ENCODE assay signal across 8 mouse cellular contexts in the genomic region with DNA sequence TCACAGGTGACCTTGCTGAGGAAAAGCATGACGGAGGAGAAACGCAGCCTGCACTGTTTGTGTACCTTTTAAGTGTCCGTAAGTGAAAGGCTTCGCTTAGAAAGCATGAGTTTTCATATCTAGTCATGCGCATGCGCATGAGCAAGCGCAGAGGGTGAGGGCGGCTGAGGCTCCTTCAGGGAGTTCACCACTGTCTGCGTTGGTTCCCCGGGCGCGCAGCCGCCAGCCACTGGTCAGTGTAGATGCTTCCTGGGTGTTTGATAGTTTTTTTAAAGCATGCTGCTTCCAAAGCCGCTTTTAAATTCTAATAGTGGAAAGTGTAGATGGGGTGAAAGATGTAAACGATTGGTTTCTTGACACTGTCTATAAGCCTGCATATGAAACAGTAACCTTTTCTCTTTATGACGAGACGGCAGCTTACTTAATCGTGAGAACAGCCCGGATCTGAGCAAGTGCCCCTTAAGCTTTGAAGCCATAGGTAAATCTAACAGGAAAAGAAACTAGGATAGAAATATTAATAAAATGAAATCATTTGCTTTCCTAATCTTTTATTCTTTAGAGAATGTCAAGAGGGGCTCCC. TPM values are rescaled to one million over a fixed set of nuclear protein-coding genes. Genes with fewer than 3 reads are reported as not detected.
DNase-seq lines count a peak whose midpoint lies in the region; ATAC-seq lines count a peak whose summit lies in the region.

No protein-coding gene starts in this region.

- H3K36me3 ChIP-seq in embryonic facial prominence, embryonic 10.5 days (replicated peaks) = no peaks in the 10 kb centered on the region
- no peaks in the 10 kb centered on the region for H3K36me3 ChIP-seq in intestine, embryonic 14.5 days (ENCODE audit: control insufficient read depth, insufficient read depth, low read length)

- H3K9ac ChIP-seq in intestine, embryonic 14.5 days (ENCODE audit: low read length) = peak overlapping the region; percentile 45

- H3K4me1 ChIP-seq in embryonic facial prominence, embryonic 10.5 days = peaks cover 22% of the 10 kb centered on the region
- H3K4me1 ChIP-seq in intestine, embryonic 14.5 days (replicated peaks; ENCODE audit: control insufficient read depth, insufficient read depth, low read length) = peaks cover 4% of the 10 kb centered on the region; the same call in 1 of the 2 replicates

- H3K27me3 ChIP-seq in embryonic facial prominence, embryonic 10.5 days (replicated peaks; ENCODE audit: low read depth, poor library complexity, severe bottlenecking) = peaks cover 51% of the 10 kb centered on the region
- H3K27me3 ChIP-seq in intestine, embryonic 14.5 days (replicated peaks; ENCODE audit: control insufficient read depth, insufficient read depth, low read length) = peaks cover 23% of the 10 kb centered on the region

- DNase-seq in adrenal gland, adult 2 months = peak; percentile 88
- DNase-seq in embryonic facial prominence, embryonic 10.5 days (ENCODE audit: low spot score) = peak; percentile 81
- DNase-seq in gastrocnemius, postnatal 36 days = peak; percentile 54 to 76
- DNase-seq in intestine, embryonic 14.5 days (ENCODE audit: low spot score) = peak; percentile 86
- DNase-seq in left cerebral cortex, postnatal 10 days (ENCODE audit: extremely low spot score in 1 of 2, low spot score in 2 of 2) = peak; percentile 65 to 86
- peak; percentile 84 for DNase-seq in right cerebral cortex, adult 18-20 months
- DNase-seq in urinary bladder, adult 2 months (ENCODE audit: low spot score) = peak; percentile 51

- H3K4me2 ChIP-seq in intestine, embryonic 14.5 days (ENCODE audit: low read length) = peak overlapping the region; percentile 90

- intact Hi-C loops in gastrocnemius, postnatal 36 days (cut with DNase I) = loop anchor here (5.0 kb wide), 1 partner anchor 468 kb away; no protein-coding TSS in a partner anchor
- intact Hi-C loops in left cerebral cortex, postnatal 10 days (cut with DNase I) = loop anchor here (10.0 kb wide), 2 partner anchors 205 to 465 kb away; no protein-coding TSS in a partner anchor

- no peaks in the 10 kb centered on the region for H3K9me3 ChIP-seq in embryonic facial prominence, embryonic 10.5 days
- no peaks in the 10 kb centered on the region for H3K9me3 ChIP-seq in intestine, embryonic 14.5 days (ENCODE audit: control insufficient read depth, low read length)

- peak; percentile 75 for ATAC-seq in intestine, embryonic 14.5 days (replicated peaks; ENCODE audit: low FRiP score, low TSS enrichment, low read depth)
- ATAC-seq in megakaryocyte, adult 5-6 weeks (ENCODE audit: poor library complexity, severe bottlenecking) = peak; percentile 92

- H3K4me3 ChIP-seq in embryonic facial prominence, embryonic 10.5 days = peak overlapping the region; percentile 59
- peak overlapping the region; percentile 53 for H3K4me3 ChIP-seq in intestine, embryonic 14.5 days (ENCODE audit: low read depth, low read length)

- 10% methylated on average over 19 of the region's 19 CpGs for WGBS in embryonic facial prominence, embryonic 10.5 days
- 3% methylated on average over 19 of the region's 19 CpGs for WGBS in intestine, embryonic 14.5 days

- peak overlapping the region; percentile 54; the same call in 1 of the 2 replicates for H3K27ac ChIP-seq in embryonic facial prominence, embryonic 10.5 days (replicated peaks)
- no peak overlapping the region for H3K27ac ChIP-seq in intestine, embryonic 14.5 days (ENCODE audit: low read depth)

RNA-seq across cellular contexts. Expression of a gene that starts 18.1 kb away (rescaled TPM):
- total RNA-seq in adrenal gland, adult 2 months (2021) = 10 to 100 TPM; 10.0 to 21.1 TPM
- 11.1 and 18.6 TPM in 2 replicates for polyA plus RNA-seq in adrenal gland, adult 2 months (2012; rRNA removed)
- polyA plus RNA-seq in embryonic facial prominence, embryonic 10.5 days (2016; fragmentation: Nextera tagmentation; extraction: Ambion mirVana) = 8.6 and 9.1 TPM in 2 replicates
- 1 to 10 TPM; 5.3 to 6.1 TPM for total RNA-seq in gastrocnemius, postnatal 36 days (2021)
- 9.9 and 10.4 TPM in 2 replicates for polyA plus RNA-seq in intestine, embryonic 14.5 days (2014; fragmentation: Nextera tagmentation; extraction: Ambion mirVana)
- 100 to 1,000 TPM; 146 to 177 TPM for total RNA-seq in left cerebral cortex, postnatal 10 days (2021)
- total RNA-seq in megakaryocyte, adult 5-6 weeks (2015) = 0.22 and 0.59 TPM in 2 replicates
- 0.37 and 2.4 TPM in 2 replicates for total RNA-seq in megakaryocyte, adult 5-6 weeks (2017)
- 18.2 and 22.2 TPM in 2 replicates for polyA plus RNA-seq in urinary bladder, adult 2 months (2012; rRNA removed)

Comparison
In these comparisons a context has a peak if more than half of its experiments do, and no peak if none do; other contexts are left out.
1. RNA of a gene that starts 18.1 kb away (total RNA-seq): 146 to 177 TPM in left cerebral cortex, postnatal 10 days; 10.0 to 21.1 TPM in adrenal gland, adult 2 months, 5.3 to 6.1 TPM in gastrocnemius, postnatal 36 days and 0.22 to 2.4 TPM in megakaryocyte, adult 5-6 weeks; every median in the first group is over 4 times any median in the second.
2. Peak in every context shown above with its lines, with median percentiles within 50 percentile points of each other: DNase-seq.